In genomic region chr2:139873762-139874161, GRCm38 (mm10) we compare ENCODE assay signal across 17 mouse cellular contexts.
DNase-seq lines count a peak whose midpoint lies in the region; ATAC-seq and TF ChIP-seq lines count a peak whose summit lies in the region.
"Had no signal": no experiment of that assay in that cellular context is flagged by ENCODE, and none has a peak within 500 bp of the region (broad histone marks: within the 10 kb centered on the region; RNA-seq: fewer than 3 reads in every experiment).

No protein-coding gene starts in this region.

- 0 out of 2 replicates have a peak overlapping the region, but pooled peaks have one; percentile 3 for H3K4me2 ChIP-seq in intestine, postnatal 0 days (replicated peaks; ENCODE audit: low read depth)
- no peak overlapping the region for H3K4me2 ChIP-seq in stomach, embryonic 15.5 days
- no peak overlapping the region for H3K4me2 ChIP-seq in hindbrain, postnatal 0 days (ENCODE audit: low read depth, low read length)
- H3K4me2 ChIP-seq: embryonic facial prominence, embryonic 13.5 days; heart, embryonic 15.5 days; limb, embryonic 12.5 days had no signal

- H3K9me3 ChIP-seq in ES-E14 (ENCODE audit: control insufficient read depth, insufficient read depth, low read depth, low read length) = no peaks in the 10 kb centered on the region
- no peaks in the 10 kb centered on the region for H3K9me3 ChIP-seq in intestine, postnatal 0 days (ENCODE audit: control insufficient read depth)
- H3K9me3 ChIP-seq in stomach, embryonic 15.5 days = no peaks in the 10 kb centered on the region
- no peaks in the 10 kb centered on the region for H3K9me3 ChIP-seq in hindbrain, postnatal 0 days (ENCODE audit: low read length)
- H3K9me3 ChIP-seq: embryonic facial prominence, embryonic 13.5 days; heart, embryonic 15.5 days; limb, embryonic 12.5 days had no signal

- no peaks in the 10 kb centered on the region for H3K27me3 ChIP-seq in intestine, postnatal 0 days (replicated peaks; ENCODE audit: control insufficient read depth, insufficient read depth, low read length)
- H3K27me3 ChIP-seq in stomach, embryonic 15.5 days (replicated peaks) = no peaks in the 10 kb centered on the region
- H3K27me3 ChIP-seq in hindbrain, postnatal 0 days (ENCODE audit: insufficient read depth, low read length) = no peaks in the 10 kb centered on the region
- H3K27me3 ChIP-seq: embryonic facial prominence, embryonic 13.5 days; heart, embryonic 15.5 days; limb, embryonic 12.5 days had no signal

- ATAC-seq in intestine, postnatal 0 days = peak; percentile 100
- ATAC-seq in stomach, embryonic 15.5 days (ENCODE audit: insufficient read depth, low FRiP score, low read depth) = peak; percentile 85
- ATAC-seq in activated CD4-positive, CD25-positive, alpha-beta regulatory T cell, adult 4 months = no peak
- ATAC-seq in hindbrain, postnatal 0 days = no peak

- H3K9ac ChIP-seq in ES-E14 (ENCODE audit: insufficient read depth, low read depth, low read length, poor library complexity, severe bottlenecking) = no peak overlapping the region
- no peak overlapping the region for H3K9ac ChIP-seq in intestine, postnatal 0 days (ENCODE audit: low read depth, low read length)
- no peak overlapping the region for H3K9ac ChIP-seq in stomach, embryonic 15.5 days
- no peak overlapping the region for H3K9ac ChIP-seq in hindbrain, postnatal 0 days (replicated peaks; ENCODE audit: low read length)
- H3K9ac ChIP-seq: embryonic facial prominence, embryonic 13.5 days; heart, embryonic 15.5 days; limb, embryonic 12.5 days; liver, embryonic 14.5 days had no signal

- peak; percentile 13 for DNase-seq in kidney, adult 11 months
- no peak for DNase-seq in kidney, postnatal 10 days
- peak; percentile 68 for DNase-seq in ES-E14 (ENCODE audit: low read depth, low spot score)
- DNase-seq in layer of hippocampus, adult 18-20 months (ENCODE audit: low spot score in 2 of 2) = no peak
- DNase-seq in hindbrain, postnatal 0 days (ENCODE audit: low spot score) = no peak
- DNase-seq: adrenal gland, postnatal 14 days; cerebellum, adult 2 months; gastrocnemius, postnatal 14 days; heart, adult 2 months had no signal

- WGBS in intestine, postnatal 0 days = 26% methylated on average over 2 of the region's 2 CpGs
- 42% methylated on average over 2 of the region's 2 CpGs for WGBS in stomach, embryonic 15.5 days
- WGBS in hindbrain, postnatal 0 days = 71% methylated on average over 2 of the region's 2 CpGs

- no peak overlapping the region for H3K4me3 ChIP-seq in ES-E14 (ENCODE audit: insufficient read depth in 1 of 2, low read depth in 1 of 2, low read length in 2 of 2, poor library complexity in 1 of 2, severe bottlenecking in 1 of 2)
- H3K4me3 ChIP-seq in intestine, postnatal 0 days (ENCODE audit: low read depth, low read length) = no peak overlapping the region
- H3K4me3 ChIP-seq in stomach, embryonic 15.5 days (replicated peaks) = no peak overlapping the region
- no peak overlapping the region for H3K4me3 ChIP-seq in hindbrain, postnatal 0 days (ENCODE audit: low read length)
- H3K4me3 ChIP-seq: embryonic facial prominence, embryonic 13.5 days; heart, adult 2 months; heart, embryonic 15.5 days; left cerebral cortex, adult 2 months; limb, embryonic 12.5 days had no signal

- in situ Hi-C loops in ES-E14 (cut with MboI; ENCODE audit: low sequenced_read_pairs in 2 of 2, unreplicated experiment in 2 of 2) = no loop called here

- peaks cover 5% of the 10 kb centered on the region for H3K36me3 ChIP-seq in ES-E14 (ENCODE audit: control insufficient read depth, insufficient read depth, low read length, poor library complexity, severe bottlenecking)
- H3K36me3 ChIP-seq in intestine, postnatal 0 days (ENCODE audit: control insufficient read depth, insufficient read depth) = no peaks in the 10 kb centered on the region
- H3K36me3 ChIP-seq in stomach, embryonic 15.5 days = no peaks in the 10 kb centered on the region
- no peaks in the 10 kb centered on the region for H3K36me3 ChIP-seq in hindbrain, postnatal 0 days (ENCODE audit: insufficient read depth, low read length)
- H3K36me3 ChIP-seq: embryonic facial prominence, embryonic 13.5 days; heart, embryonic 15.5 days; limb, embryonic 12.5 days had no signal

- TF ChIP-seq CTCF in intestine, postnatal 0 days (IDR thresholded peaks at IDR 0.05; ENCODE audit: low read depth) = 0 out of 2 replicates have a peak, but pooled peaks have one; percentile 7
- no peak for TF ChIP-seq CTCF in hindbrain, postnatal 0 days (IDR thresholded peaks at IDR 0.05; ENCODE audit: low read depth)

- peaks cover 5 to 6% of the 10 kb centered on the region in 2 experiments; a peak in 3 of 4 replicates for H3K4me1 ChIP-seq in ES-E14 (ENCODE audit: control insufficient read depth in 2 of 2, insufficient read depth in 2 of 2, low read length in 2 of 2, poor library complexity in 1 of 2)
- H3K4me1 ChIP-seq in intestine, postnatal 0 days (replicated peaks; ENCODE audit: control insufficient read depth, insufficient read depth, low read length) = no peaks in the 10 kb centered on the region
- H3K4me1 ChIP-seq in stomach, embryonic 15.5 days = no peaks in the 10 kb centered on the region
- H3K4me1 ChIP-seq in hindbrain, postnatal 0 days (ENCODE audit: insufficient read depth, low read length) = no peaks in the 10 kb centered on the region
- H3K4me1 ChIP-seq: heart, embryonic 15.5 days had no signal

- H3K27ac ChIP-seq in ES-E14 (ENCODE audit: insufficient read depth, low read depth, low read length, poor library complexity, severe bottlenecking) = peak overlapping the region; percentile 85
- H3K27ac ChIP-seq in intestine, postnatal 0 days (ENCODE audit: low read depth, low read length) = peak overlapping the region; percentile 46; the same call in 1 of the 2 replicates
- no peak overlapping the region for H3K27ac ChIP-seq in stomach, embryonic 15.5 days
- no peak overlapping the region for H3K27ac ChIP-seq in hindbrain, postnatal 0 days
- H3K27ac ChIP-seq: embryonic facial prominence, embryonic 13.5 days; heart, adult 2 months; heart, embryonic 15.5 days; left cerebral cortex, adult 2 months; limb, embryonic 12.5 days; liver, embryonic 14.5 days had no signal

TF ChIP-seq in ES-E14, 5 proteins besides CTCF, POLR2A, EP300 and RAD21:
- TF ChIP-seq CHD2 (IDR thresholded peaks at IDR 0.05; ENCODE audit: low read depth, low read length) (peak; percentile 62; the same call in 1 of the 2 replicates), ZNF384 (IDR thresholded peaks at IDR 0.05; ENCODE audit: low read depth, low read length) (no peak)

Comparison
In these comparisons a context has a peak if more than half of its experiments do, and no peak if none do; other contexts are left out.
1. DNase-seq: peak in kidney, adult 11 months (single experiment) and ES-E14 (single experiment); none in kidney, postnatal 10 days (single experiment), layer of hippocampus, adult 18-20 months (0 of 2) and hindbrain, postnatal 0 days (single experiment).
2. H3K27ac ChIP-seq: peak in ES-E14 (single experiment) and intestine, postnatal 0 days (single experiment); none in stomach, embryonic 15.5 days (single experiment) and hindbrain, postnatal 0 days (single experiment).
3. ATAC-seq: peak in intestine, postnatal 0 days (single experiment) and stomach, embryonic 15.5 days (single experiment); none in activated CD4-positive, CD25-positive, alpha-beta regulatory T cell, adult 4 months (single experiment) and hindbrain, postnatal 0 days (single experiment).